In genomic region chr16:43548774-43549173, GRCm38 (mm10) we compare ENCODE assay signal across 9 mouse cellular contexts.
DNase-seq lines count a peak whose midpoint lies in the region; ATAC-seq and TF ChIP-seq lines count a peak whose summit lies in the region.
"Had no signal": no experiment of that assay in that cellular context is flagged by ENCODE, and none has a peak within 500 bp of the region (broad histone marks: within the 10 kb centered on the region; RNA-seq: fewer than 3 reads in every experiment).

No protein-coding gene starts in this region.

- H3K27ac ChIP-seq in layer of hippocampus, adult 2 months, result peak overlapping the region; percentile 88
- H3K27ac ChIP-seq in heart, embryonic 11.5 days (ENCODE audit: low read depth, low read length), result peak overlapping the region; percentile 4
- H3K27ac ChIP-seq: limb, embryonic 13.5 days had no signal

- no peak overlapping the region for H3K9ac ChIP-seq in heart, embryonic 11.5 days (ENCODE audit: low read depth, low read length)
- H3K9ac ChIP-seq: limb, embryonic 13.5 days had no signal

- peak; percentile 65 for DNase-seq in adrenal gland, adult 2 months
- DNase-seq in adrenal gland, adult 18-20 months (ENCODE audit: low spot score in 2 of 2), result no peak
- DNase-seq in layer of hippocampus, adult 2 months (ENCODE audit: low spot score in 2 of 2), result no peak
- DNase-seq in layer of hippocampus, postnatal 14 days (ENCODE audit: low spot score in 2 of 2), result no peak
- peak; percentile 30 to 67 for DNase-seq in kidney, postnatal 36 days
- DNase-seq in thymus, postnatal 4 days, result no peak
- DNase-seq in urinary bladder, postnatal 4 days (ENCODE audit: low spot score in 2 of 2), result no peak

- H3K4me1 ChIP-seq in heart, embryonic 11.5 days (ENCODE audit: control insufficient read depth, insufficient read depth, low read length), result peaks cover 41% of the 10 kb centered on the region

- no peak for TF ChIP-seq CTCF in layer of hippocampus, adult 2 months (conservative IDR thresholded peaks at IDR 0.05)

- no peaks in the 10 kb centered on the region for H3K36me3 ChIP-seq in heart, embryonic 11.5 days (ENCODE audit: control insufficient read depth, insufficient read depth, low read length)
- H3K36me3 ChIP-seq: limb, embryonic 13.5 days had no signal

- ATAC-seq in heart, embryonic 11.5 days (replicated peaks; ENCODE audit: insufficient number of reproducible peaks, low FRiP score, low TSS enrichment), result no peak

- no peaks in the 10 kb centered on the region for H3K27me3 ChIP-seq in heart, embryonic 11.5 days (ENCODE audit: control insufficient read depth, insufficient read depth, low read length)
- H3K27me3 ChIP-seq: limb, embryonic 13.5 days had no signal

- no peaks in the 10 kb centered on the region for H3K9me3 ChIP-seq in heart, embryonic 11.5 days (replicated peaks; ENCODE audit: control insufficient read depth, low read length)
- H3K9me3 ChIP-seq: limb, embryonic 13.5 days had no signal

- H3K4me2 ChIP-seq in heart, embryonic 11.5 days, result no peak overlapping the region
- H3K4me2 ChIP-seq: limb, embryonic 13.5 days had no signal

- no peak overlapping the region for H3K4me3 ChIP-seq in layer of hippocampus, adult 2 months
- no peak overlapping the region for H3K4me3 ChIP-seq in heart, embryonic 11.5 days (ENCODE audit: low read depth, low read length)
- H3K4me3 ChIP-seq: limb, embryonic 13.5 days had no signal

- WGBS in heart, embryonic 11.5 days (ENCODE audit: insufficient replicate concordance), result 56% methylated on average over 5 of the region's 5 CpGs

Comparison
In these comparisons a context has a peak if more than half of its experiments do, and no peak if none do; other contexts are left out.
1. DNase-seq: peak in adrenal gland, adult 2 months (single experiment) and kidney, postnatal 36 days (2 of 2); none in adrenal gland, adult 18-20 months (0 of 2), layer of hippocampus, adult 2 months (0 of 2), layer of hippocampus, postnatal 14 days (0 of 2), thymus, postnatal 4 days (single experiment) and urinary bladder, postnatal 4 days (0 of 2).